In the genomic region with DNA sequence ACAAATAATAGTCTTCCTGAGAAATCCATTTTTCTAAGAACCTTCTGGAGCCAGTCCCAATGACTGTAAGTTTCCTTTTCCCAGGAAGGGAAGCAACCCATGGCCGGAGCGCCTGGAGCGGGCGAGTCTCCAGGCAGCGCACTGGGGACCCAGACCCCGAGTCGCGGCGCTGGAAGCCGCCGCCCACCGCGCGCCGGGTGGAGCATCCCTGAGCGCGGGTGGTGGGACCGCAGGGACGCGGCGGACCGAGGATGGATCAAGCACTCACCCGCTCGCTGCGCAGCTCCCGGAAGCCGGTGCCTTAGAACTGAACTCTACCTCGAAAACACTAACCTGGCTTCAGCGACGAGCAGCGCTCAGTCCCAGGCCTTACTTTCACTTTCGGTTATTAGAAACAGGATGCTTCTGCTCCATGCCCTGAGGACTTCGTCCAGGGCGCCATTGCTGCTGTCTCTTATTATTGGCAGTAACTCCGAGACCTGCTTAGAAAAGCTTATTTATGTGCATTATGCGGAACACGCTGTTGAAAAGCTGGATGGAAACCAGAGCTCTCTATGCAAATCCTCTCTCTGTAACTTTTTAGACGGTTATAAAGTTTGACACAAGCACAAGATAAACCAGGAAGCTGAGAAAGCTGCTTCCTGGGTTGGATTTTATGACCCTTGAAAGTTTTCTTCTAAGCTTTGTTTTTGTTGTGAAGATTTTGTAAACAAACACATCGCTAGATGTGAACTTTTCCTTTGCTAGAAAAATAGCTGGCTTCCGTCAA, we compare ENCODE assay signal across 8 mouse cellular contexts. TPM values are rescaled to one million over a fixed set of nuclear protein-coding genes. Genes with fewer than 3 reads are reported as not detected.
A peak's percentile ranks its signal among the peaks of the same experiment; 100 is the strongest.
DNase-seq lines count a peak whose midpoint lies in the region; ATAC-seq and TF ChIP-seq lines count a peak whose summit lies in the region.

No protein-coding gene starts in this region.

- peak overlapping the region; percentile 76 for H3K4me2 ChIP-seq in neural tube, embryonic 14.5 days (ENCODE audit: low read depth, low read length)

- ATAC-seq in erythroid progenitor cell, adult 5-6 weeks (replicated peaks; ENCODE audit: low FRiP score, poor library complexity, severe bottlenecking), result peak; percentile 91
- peak; percentile 86 for ATAC-seq in neural tube, embryonic 14.5 days (ENCODE audit: low read depth)

- 1% methylated on average over 40 of the region's 40 CpGs for WGBS in lung, adult 2 months
- WGBS in neural tube, embryonic 14.5 days, result 3% methylated on average over 40 of the region's 40 CpGs
- 5% methylated on average over 40 of the region's 40 CpGs for WGBS in thymus, adult 2 months

- no peak overlapping the region for H3K27ac ChIP-seq in ES-E14 (ENCODE audit: insufficient read depth, low read depth, low read length, poor library complexity, severe bottlenecking)
- no peak overlapping the region for H3K27ac ChIP-seq in neural tube, embryonic 14.5 days (ENCODE audit: low read depth, low read length)
- peak overlapping the region; percentile 90 for H3K27ac ChIP-seq in thymus, adult 2 months (ENCODE audit: control insufficient read depth, insufficient read depth, low read length)

- in situ Hi-C loops in ES-E14 (cut with MboI; ENCODE audit: low sequenced_read_pairs in 2 of 2, unreplicated experiment in 2 of 2), result no loop called here

- no peak for TF ChIP-seq CTCF in lung, adult 2 months (IDR thresholded peaks at IDR 0.05; ENCODE audit: insufficient read depth, low read length)
- TF ChIP-seq CTCF in thymus, adult 2 months (IDR thresholded peaks at IDR 0.05; ENCODE audit: borderline replicate concordance, control insufficient read depth, extremely low read depth, insufficient read depth, low read length, poor library complexity), result peak; percentile 49; the same call in 1 of the 2 replicates

- H3K4me1 ChIP-seq in ES-E14 (ENCODE audit: control insufficient read depth in 2 of 2, insufficient read depth in 2 of 2, low read length in 2 of 2, poor library complexity in 1 of 2), result no peaks in the 10 kb centered on the region
- H3K4me1 ChIP-seq in lung, adult 2 months (ENCODE audit: control insufficient read depth, insufficient read depth, low read length), result no peaks in the 10 kb centered on the region; the same call in 1 of the 2 replicates
- no peaks in the 10 kb centered on the region for H3K4me1 ChIP-seq in neural tube, embryonic 14.5 days (ENCODE audit: control insufficient read depth, insufficient read depth, low read length)
- peaks cover 8% of the 10 kb centered on the region for H3K4me1 ChIP-seq in thymus, adult 2 months (replicated peaks; ENCODE audit: control insufficient read depth, insufficient read depth, low read length)

- H3K9ac ChIP-seq in ES-E14 (ENCODE audit: insufficient read depth, low read depth, low read length, poor library complexity, severe bottlenecking), result peak overlapping the region; percentile 43
- peak overlapping the region; percentile 56 for H3K9ac ChIP-seq in neural tube, embryonic 14.5 days (replicated peaks; ENCODE audit: low read depth, low read length)

- no peaks in the 10 kb centered on the region for H3K9me3 ChIP-seq in ES-E14 (ENCODE audit: control insufficient read depth, insufficient read depth, low read depth, low read length)
- no peaks in the 10 kb centered on the region for H3K9me3 ChIP-seq in neural tube, embryonic 14.5 days (ENCODE audit: control insufficient read depth, low read length)

- DNase-seq in ES-E14 (ENCODE audit: low read depth, low spot score), result no peak
- peak; percentile 12 for DNase-seq in brain, embryonic 18.5 days (ENCODE audit: low read depth, low spot score)
- peak; percentile 62 to 69 for DNase-seq in heart, postnatal 10 days
- peak; percentile 67 for DNase-seq in kidney, postnatal 36 days
- peak; percentile 62 for DNase-seq in lung, adult 2 months
- DNase-seq in thymus, adult 2 months, result peak; percentile 61

- peak overlapping the region; percentile 32 to 49 for H3K4me3 ChIP-seq in ES-E14 (ENCODE audit: insufficient read depth in 1 of 2, low read depth in 1 of 2, low read length in 2 of 2, poor library complexity in 1 of 2, severe bottlenecking in 1 of 2)
- peak overlapping the region; percentile 95 for H3K4me3 ChIP-seq in lung, adult 2 months (replicated peaks; ENCODE audit: extremely low read depth, low read depth, low read length)
- H3K4me3 ChIP-seq in neural tube, embryonic 14.5 days (ENCODE audit: low read depth, low read length), result peak overlapping the region; percentile 47
- peak overlapping the region; percentile 68 for H3K4me3 ChIP-seq in thymus, adult 2 months (ENCODE audit: control insufficient read depth, insufficient read depth, low read length)

- no peaks in the 10 kb centered on the region for H3K27me3 ChIP-seq in neural tube, embryonic 14.5 days (ENCODE audit: control insufficient read depth, insufficient read depth, low read length)
- no peaks in the 10 kb centered on the region for H3K27me3 ChIP-seq in thymus, adult 2 months (ENCODE audit: control insufficient read depth, insufficient read depth, low read length)

- TF ChIP-seq POLR2A in lung, adult 2 months (IDR thresholded peaks at IDR 0.05; ENCODE audit: borderline replicate concordance, extremely low read depth, low read depth, low read length), result peak; percentile 72; the same call in 1 of the 2 replicates
- peak; percentile 48; the same call in 1 of the 2 replicates for TF ChIP-seq POLR2A in thymus, adult 2 months (IDR thresholded peaks at IDR 0.05; ENCODE audit: control insufficient read depth, extremely low read depth, insufficient read depth, low read length, poor library complexity)

- H3K36me3 ChIP-seq in ES-E14 (ENCODE audit: control insufficient read depth, insufficient read depth, low read length, poor library complexity, severe bottlenecking), result no peaks in the 10 kb centered on the region
- H3K36me3 ChIP-seq in neural tube, embryonic 14.5 days (ENCODE audit: control insufficient read depth, insufficient read depth, low read length), result no peaks in the 10 kb centered on the region
- H3K36me3 ChIP-seq in thymus, adult 2 months (ENCODE audit: control insufficient read depth, insufficient read depth, low read length), result no peaks in the 10 kb centered on the region

- intact Hi-C loops in heart, postnatal 10 days (cut with DNase I), result loop anchor here (2.0 to 5.0 kb wide), 2 partner anchors 36 to 100 kb away; a partner anchor contains a TSS

TF ChIP-seq in ES-E14, 5 proteins besides CTCF, POLR2A, EP300 and RAD21:
- TF ChIP-seq ZC3H11A (IDR thresholded peaks at IDR 0.05; ENCODE audit: borderline replicate concordance, low read depth, low read length) (no peak), MAFK (IDR thresholded peaks at IDR 0.05; ENCODE audit: insufficient read depth, low read depth, low read length) (no peak), ZNF384 (IDR thresholded peaks at IDR 0.05; ENCODE audit: low read depth, low read length) (no peak), CHD2 (IDR thresholded peaks at IDR 0.05; ENCODE audit: low read depth, low read length) (no peak), HCFC1 (IDR thresholded peaks at IDR 0.05; ENCODE audit: borderline replicate concordance, insufficient read depth, low read length) (no peak)

RNA-seq across cellular contexts. Expression of a gene that starts 0.5 kb away (rescaled TPM):
- total RNA-seq in ES-E14 (2012; rRNA removed), result 1.0 and 1.7 TPM in 2 replicates
- total RNA-seq in erythroid progenitor cell, adult 5-6 weeks (2015; ENCODE audit: low replicate concordance), result 7.9 and 23.5 TPM in 2 replicates
- total RNA-seq in erythroid progenitor cell, adult 5-6 weeks (2017; ENCODE audit: low replicate concordance), result 20.0 and 20.3 TPM in 2 replicates
- total RNA-seq in heart, postnatal 10 days (2021), result 1 to 10 TPM; 6.2 to 8.0 TPM
- polyA plus RNA-seq in lung, adult 2 months (2012; rRNA removed), result 4.0 and 8.0 TPM in 2 replicates
- 2.7 and 3.9 TPM in 2 replicates for polyA plus RNA-seq in neural tube, embryonic 14.5 days (2014; fragmentation: Nextera tagmentation; extraction: Ambion mirVana)
- 8.2 and 9.3 TPM in 2 replicates for polyA plus RNA-seq in thymus, adult 2 months (2012; rRNA removed)

RNA-seq across cellular contexts. Expression of a gene that starts 37.9 kb away (rescaled TPM):
- 2.5 and 2.9 TPM in 2 replicates for total RNA-seq in ES-E14 (2012; rRNA removed)
- total RNA-seq in erythroid progenitor cell, adult 5-6 weeks (2015; ENCODE audit: low replicate concordance), result 36.5 and 45.0 TPM in 2 replicates
- 14.9 and 30.3 TPM in 2 replicates for total RNA-seq in erythroid progenitor cell, adult 5-6 weeks (2017; ENCODE audit: low replicate concordance)
- total RNA-seq in heart, postnatal 10 days (2021), result 1 to 10 TPM; 8.1 to 8.6 TPM
- 10.6 and 12.2 TPM in 2 replicates for polyA plus RNA-seq in lung, adult 2 months (2012; rRNA removed)
- polyA plus RNA-seq in neural tube, embryonic 14.5 days (2014; fragmentation: Nextera tagmentation; extraction: Ambion mirVana), result 4.8 and 5.8 TPM in 2 replicates
- 14.6 and 15.6 TPM in 2 replicates for polyA plus RNA-seq in thymus, adult 2 months (2012; rRNA removed)

Comparison
In these comparisons a context has a peak if more than half of its experiments do, and no peak if none do; other contexts are left out.
1. H3K4me3 ChIP-seq: peak in every context shown above with its lines; median percentile 95 in lung, adult 2 months; 68 in thymus, adult 2 months; 47 in neural tube, embryonic 14.5 days; 40 in ES-E14.